In the genomic region with DNA sequence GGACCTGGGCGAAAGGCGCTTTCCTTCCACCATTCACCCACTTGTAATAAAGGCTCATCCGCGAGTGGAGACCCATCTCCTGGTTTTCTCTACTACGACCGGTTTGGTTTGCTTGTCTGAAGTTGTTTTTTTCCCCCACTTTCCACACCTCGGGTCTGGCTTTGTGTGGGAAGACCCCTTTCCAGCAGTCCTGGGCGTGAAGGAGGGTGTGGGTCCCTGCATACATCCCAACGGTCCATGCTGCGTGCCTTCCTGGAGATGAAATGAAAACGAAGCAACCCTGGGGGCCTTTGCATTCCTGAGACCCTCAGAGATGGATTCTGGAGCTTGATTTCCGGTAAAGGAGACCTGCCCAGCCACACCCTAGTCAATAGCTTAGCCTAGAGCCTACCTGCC, we compare ENCODE assay signal across 7 mouse cellular contexts. TPM values are rescaled to one million over a fixed set of nuclear protein-coding genes. Genes with fewer than 3 reads are reported as not detected.
DNase-seq lines count a peak whose midpoint lies in the region; ATAC-seq lines count a peak whose summit lies in the region.

No protein-coding gene starts in this region.

- no peaks in the 10 kb centered on the region for H3K9me3 ChIP-seq in megakaryocyte, embryonic 14.5 days
- H3K9me3 ChIP-seq in embryonic facial prominence, embryonic 13.5 days, result no peaks in the 10 kb centered on the region
- no peaks in the 10 kb centered on the region for H3K9me3 ChIP-seq in intestine, embryonic 16.5 days (ENCODE audit: control insufficient read depth, low read length)
- no peaks in the 10 kb centered on the region for H3K9me3 ChIP-seq in neural tube, embryonic 13.5 days

- peaks cover 38% of the 10 kb centered on the region for H3K36me3 ChIP-seq in megakaryocyte, embryonic 14.5 days (replicated peaks; ENCODE audit: low read length)
- H3K36me3 ChIP-seq in embryonic facial prominence, embryonic 13.5 days, result peaks cover 10% of the 10 kb centered on the region; the same call in 1 of the 2 replicates
- no peaks in the 10 kb centered on the region for H3K36me3 ChIP-seq in intestine, embryonic 16.5 days (ENCODE audit: control insufficient read depth, insufficient read depth, low read length)
- peaks cover 19% of the 10 kb centered on the region; the same call in 1 of the 2 replicates for H3K36me3 ChIP-seq in neural tube, embryonic 13.5 days

- WGBS in embryonic facial prominence, embryonic 13.5 days, result under 1% methylated on average over 12 of the region's 12 CpGs
- WGBS in intestine, embryonic 16.5 days, result under 1% methylated on average over 12 of the region's 12 CpGs
- whole genome bisulfite sequencing in neural tube, embryonic 13.5 days, result 0% methylated on average over 12 of the region's 12 CpGs

- H3K27me3 ChIP-seq in megakaryocyte, embryonic 14.5 days (replicated peaks), result peaks cover under 1% of the 10 kb centered on the region
- H3K27me3 ChIP-seq in embryonic facial prominence, embryonic 13.5 days, result no peaks in the 10 kb centered on the region
- H3K27me3 ChIP-seq in intestine, embryonic 16.5 days (replicated peaks; ENCODE audit: control insufficient read depth, insufficient read depth, low read length), result no peaks in the 10 kb centered on the region
- H3K27me3 ChIP-seq in neural tube, embryonic 13.5 days, result no peaks in the 10 kb centered on the region

- H3K9ac ChIP-seq in embryonic facial prominence, embryonic 13.5 days, result peak overlapping the region; percentile 97
- H3K9ac ChIP-seq in intestine, embryonic 16.5 days (ENCODE audit: low read depth, low read length), result peak overlapping the region; percentile 97
- H3K9ac ChIP-seq in neural tube, embryonic 13.5 days, result peak overlapping the region; percentile 98

- peak overlapping the region; percentile 99 for H3K27ac ChIP-seq in embryonic facial prominence, embryonic 13.5 days
- H3K27ac ChIP-seq in intestine, embryonic 16.5 days (ENCODE audit: low read length), result peak overlapping the region; percentile 99
- peak overlapping the region; percentile 100 for H3K27ac ChIP-seq in neural tube, embryonic 13.5 days (replicated peaks)

- H3K4me3 ChIP-seq in megakaryocyte, embryonic 14.5 days (replicated peaks), result peak overlapping the region; percentile 96
- peak overlapping the region; percentile 84 for H3K4me3 ChIP-seq in embryonic facial prominence, embryonic 13.5 days
- peak overlapping the region; percentile 73 for H3K4me3 ChIP-seq in intestine, embryonic 16.5 days (ENCODE audit: low read length)
- H3K4me3 ChIP-seq in neural tube, embryonic 13.5 days, result peak overlapping the region; percentile 72

- H3K4me1 ChIP-seq in megakaryocyte, embryonic 14.5 days, result peaks cover 70% of the 10 kb centered on the region
- H3K4me1 ChIP-seq in embryonic facial prominence, embryonic 13.5 days, result peaks cover 17% of the 10 kb centered on the region
- H3K4me1 ChIP-seq in intestine, embryonic 16.5 days (ENCODE audit: control insufficient read depth, insufficient read depth, low read length), result peaks cover 34% of the 10 kb centered on the region
- H3K4me1 ChIP-seq in neural tube, embryonic 13.5 days (replicated peaks), result peaks cover 54% of the 10 kb centered on the region

- no peak for DNase-seq in frontal cortex, postnatal 10 days (ENCODE audit: low spot score in 2 of 2)
- DNase-seq in right cerebral cortex, postnatal 14 days, result no peak

- ATAC-seq in megakaryocyte, adult 5-6 weeks (ENCODE audit: poor library complexity, severe bottlenecking), result no peak
- ATAC-seq in embryonic facial prominence, embryonic 13.5 days (ENCODE audit: insufficient number of reproducible peaks, insufficient read depth, low FRiP score, low TSS enrichment, low read depth), result no peak
- no peak for ATAC-seq in intestine, embryonic 16.5 days
- ATAC-seq in neural tube, embryonic 13.5 days (ENCODE audit: low read depth), result no peak

- H3K4me2 ChIP-seq in embryonic facial prominence, embryonic 13.5 days, result peak overlapping the region; percentile 82
- H3K4me2 ChIP-seq in intestine, embryonic 16.5 days (ENCODE audit: low read depth, low read length), result peak overlapping the region; percentile 78
- peak overlapping the region; percentile 90 for H3K4me2 ChIP-seq in neural tube, embryonic 13.5 days

RNA-seq across cellular contexts. Expression of a gene that starts 0.8 kb away (rescaled TPM):
- polyA plus RNA-seq in megakaryocyte, embryonic 14.5 days (2012; ENCODE audit: insufficient read depth, low replicate concordance), result 92.7 and 241 TPM in 2 replicates
- total RNA-seq in megakaryocyte, adult 5-6 weeks (2015), result 353 and 377 TPM in 2 replicates
- 210 and 213 TPM in 2 replicates for total RNA-seq in megakaryocyte, adult 5-6 weeks (2017)
- 384 and 394 TPM in 2 replicates for polyA plus RNA-seq in embryonic facial prominence, embryonic 13.5 days (2015; fragmentation: Nextera tagmentation; extraction: Ambion mirVana)
- polyA plus RNA-seq in intestine, embryonic 16.5 days (2015; fragmentation: Nextera tagmentation; extraction: Ambion mirVana), result 408 and 430 TPM in 2 replicates
- polyA plus RNA-seq in neural tube, embryonic 13.5 days (2015; fragmentation: Nextera tagmentation; extraction: Ambion mirVana), result 732 and 779 TPM in 2 replicates
